Mouse (Mus musculus): ENCODE results near the gene Ptrh1.

- TF ChIP-seq ZNF384 (IDR thresholded peaks at IDR 0.05; ENCODE audit: low read depth, low read length) (no peak), GATA1 (IDR thresholded peaks at IDR 0.05; ENCODE audit: low read depth, low read length) (no peak), NRF1 (IDR thresholded peaks at IDR 0.05; ENCODE audit: insufficient read depth, low read depth, low read length, poor library complexity, severe bottlenecking) (no peak), POLR2A (IDR thresholded peaks at IDR 0.05; ENCODE audit: control insufficient read depth in 1 of 2, insufficient read depth in 1 of 2, low read depth in 1 of 2, low read length in 2 of 2, poor library complexity in 1 of 2) (no peak), TCF12 (IDR thresholded peaks at IDR 0.05; ENCODE audit: low read depth, low read length) (no peak), CTCF (IDR thresholded peaks at IDR 0.05 in 2 of 3, conservative IDR thresholded peaks at IDR 0.05 in 1 of 3; ENCODE audit: control insufficient read depth in 1 of 3, insufficient read depth in 1 of 3, low read depth in 2 of 3, low read length in 3 of 3, poor library complexity in 1 of 3, severe bottlenecking in 1 of 3) (no peak), POLR2AphosphoS2 (IDR thresholded peaks at IDR 0.05; ENCODE audit: low read length) (no peak), EP300 (IDR thresholded peaks at IDR 0.05; ENCODE audit: low read depth in 1 of 2, low read length in 2 of 2) (no peak), KAT2A (conservative IDR thresholded peaks at IDR 0.05; ENCODE audit: low read depth, low read length) (no peak), POLR2AphosphoS5 (IDR thresholded peaks at IDR 0.05; ENCODE audit: borderline replicate concordance, low read depth, low read length) (no peak), MAZ (IDR thresholded peaks at IDR 0.05; ENCODE audit: low read depth, low read length) (no peak), RAD21 (IDR thresholded peaks at IDR 0.05; ENCODE audit: low read depth, low read length) (no peak)
These were observed 40.9 kb downstream of the Ptrh1 start for GRCm38 (mm10) chr2:32816497-32816896.

Data from MEL (cell line).